Mouse (Mus musculus) embryo, embryonic 11 days (tissue): ENCODE results near the gene Tunar.

Experiments
- DNase-seq: peaks from one replicate; pipeline ENCODE4 v3.0.0-alpha.2; 2015

The Tunar gene

GRCm38 (mm10) chr12:105406008-105406407 lies 72.3 kb downstream of the Tunar start:
- no peak for DNase-seq

- DNase-seq, result no peak
Measured at GRCm38 (mm10) chr12:105413909-105414308, 80.2 kb downstream of the Tunar start.

- DNase-seq, result peak; percentile 15
Measured at GRCm38 (mm10) chr12:105420476-105420875, 86.8 kb downstream of the Tunar start.

- no peak for DNase-seq
Measured at GRCm38 (mm10) chr12:105426541-105426940, 92.9 kb downstream of the Tunar start.

- DNase-seq, result peak; percentile 91
Measured at GRCm38 (mm10) chr12:105427039-105427757, 93.5 kb downstream of the Tunar start.

GRCm38 (mm10) chr12:105431872-105432271 lies 98.2 kb downstream of the Tunar start:
- DNase-seq, result no peak

- DNase-seq, result no peak
Measured at GRCm38 (mm10) chr12:105432807-105433206, 99.1 kb downstream of the Tunar start.
